Mouse (Mus musculus) spleen, adult 18-20 months (tissue): ENCODE results near the gene Adora3.
"Not testable (repeated sequence)": the region's sequence is repeated elsewhere in the genome, so short reads cannot be mapped to it uniquely, and the experiment has no call there.

Source experiments
- DNase-seq, 2 experiments: peaks; one replicate each; pipeline ENCODE4 v3.0.0; 2022; ENCODE audit warnings: mixed read lengths in 2 of 2

The Adora3 gene

DNA sequence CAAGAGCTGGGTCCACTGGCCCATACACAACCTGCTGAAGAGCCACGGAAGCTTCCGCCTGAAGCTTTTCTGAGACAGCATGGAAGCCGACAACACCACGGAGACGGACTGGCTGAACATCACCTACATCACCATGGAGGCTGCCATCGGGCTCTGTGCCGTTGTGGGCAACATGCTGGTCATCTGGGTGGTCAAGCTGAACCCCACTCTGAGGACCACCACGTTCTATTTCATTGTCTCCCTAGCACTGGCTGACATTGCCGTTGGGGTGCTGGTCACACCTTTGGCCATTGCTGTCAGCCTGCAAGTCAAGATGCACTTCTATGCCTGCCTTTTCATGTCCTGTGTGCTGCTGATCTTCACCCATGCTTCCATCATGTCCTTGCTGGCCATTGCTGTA lies 34.1 kb downstream of the Adora3 start:
- DNase-seq: no peak

DNA sequence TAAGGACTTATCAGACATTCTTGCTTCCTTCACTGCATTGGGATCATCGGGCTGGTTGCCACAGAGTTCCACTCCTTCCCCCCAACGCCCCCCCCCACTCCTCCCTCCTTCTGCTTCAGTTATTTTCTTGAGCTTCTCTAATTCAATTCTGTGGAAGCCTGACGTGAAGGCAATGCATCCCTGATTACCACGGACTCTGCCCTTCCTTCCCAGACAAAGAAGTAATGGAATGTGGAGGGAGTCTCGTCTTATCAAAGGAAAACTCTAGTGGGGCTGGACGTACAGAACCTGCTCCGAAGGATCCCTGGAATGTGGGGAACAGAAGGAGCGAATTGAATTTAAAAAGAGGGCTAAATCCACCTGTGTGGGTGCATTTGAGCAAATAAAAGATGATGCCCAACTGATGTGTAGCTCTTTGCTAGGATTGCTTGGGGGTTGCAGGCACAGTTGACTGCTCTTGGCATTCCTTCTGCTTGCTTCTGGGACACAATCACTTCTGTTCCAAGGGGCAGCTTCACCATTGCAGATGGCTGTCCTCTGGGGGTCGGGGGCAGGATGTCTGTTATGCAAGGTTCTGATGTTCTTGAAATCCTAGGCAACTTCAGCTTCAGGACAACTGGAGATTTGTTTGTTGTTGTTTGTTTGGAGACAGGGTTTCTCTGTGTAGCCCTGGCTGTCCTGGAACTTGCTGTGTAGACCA lies 37.4 kb downstream of the Adora3 start:
- no peak for DNase-seq

DNA sequence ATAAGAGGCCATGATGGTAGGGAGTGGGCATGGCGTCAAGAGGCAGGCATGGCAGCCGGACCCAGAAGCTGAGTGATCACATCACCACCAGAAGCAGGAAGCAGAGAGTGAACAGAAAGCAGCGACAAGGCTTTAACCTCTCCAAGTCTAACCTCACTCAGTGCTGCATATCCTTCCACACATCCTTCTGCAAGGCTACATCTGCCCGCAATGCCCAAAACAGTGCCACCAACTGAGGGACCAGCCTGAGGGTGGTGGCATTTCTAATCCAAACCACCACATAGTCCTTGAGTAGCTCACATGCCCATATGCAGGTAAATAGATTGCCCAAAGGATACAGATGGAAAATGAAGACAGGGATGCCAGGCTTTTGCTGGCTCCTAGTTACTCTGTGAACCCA lies 38.3 kb downstream of the Adora3 start:
- DNase-seq: no peak

DNA sequence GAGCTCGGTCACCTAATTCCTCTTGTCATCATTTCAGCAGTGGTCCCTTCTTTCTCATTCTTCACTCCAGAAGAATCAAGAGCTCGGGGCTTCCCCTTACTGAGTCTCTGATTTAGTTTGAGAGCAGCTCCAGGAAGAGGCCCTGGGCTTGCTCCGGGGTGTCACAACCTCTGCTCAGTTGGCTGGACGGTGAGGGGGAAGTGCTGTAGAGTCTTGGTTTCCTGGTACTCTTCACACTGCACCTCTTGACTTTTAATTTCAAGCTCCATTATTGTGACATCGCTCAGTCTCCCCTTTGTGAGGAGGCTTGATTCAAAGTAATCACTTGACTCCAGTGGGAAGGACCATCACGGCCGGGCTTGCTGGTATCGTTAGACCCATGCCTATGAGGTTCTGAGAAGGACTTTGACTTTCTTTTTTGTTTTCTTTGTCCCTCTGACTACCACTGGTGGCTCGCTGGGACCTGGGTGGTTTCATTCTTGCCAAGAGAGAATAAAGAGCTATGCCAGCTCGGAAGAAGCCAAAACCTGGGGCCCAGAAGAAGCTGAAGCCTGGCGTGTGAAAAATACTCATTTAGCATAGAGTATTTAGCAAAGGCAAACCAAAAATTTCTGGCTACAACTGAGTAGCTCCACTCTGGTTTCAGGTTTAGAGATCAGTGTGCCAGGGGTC lies 40.0 kb downstream of the Adora3 start:
- DNase-seq: peak; percentile 44 to 46

- no peak for DNase-seq
Measured at GRCm38 (mm10) chr3:105912097-105912880, 41.6 kb downstream of the Adora3 start.

- no peak for DNase-seq
Measured at GRCm38 (mm10) chr3:105913839-105914681, 43.4 kb downstream of the Adora3 start.

- no peak for DNase-seq
Measured at GRCm38 (mm10) chr3:105915281-105915680, 44.6 kb downstream of the Adora3 start.

- not testable (repeated sequence) for DNase-seq
Measured at GRCm38 (mm10) chr3:105916455-105916854, 45.8 kb downstream of the Adora3 start.

- no peak for DNase-seq
Measured at GRCm38 (mm10) chr3:105917656-105918354, 47.1 kb downstream of the Adora3 start.

DNA sequence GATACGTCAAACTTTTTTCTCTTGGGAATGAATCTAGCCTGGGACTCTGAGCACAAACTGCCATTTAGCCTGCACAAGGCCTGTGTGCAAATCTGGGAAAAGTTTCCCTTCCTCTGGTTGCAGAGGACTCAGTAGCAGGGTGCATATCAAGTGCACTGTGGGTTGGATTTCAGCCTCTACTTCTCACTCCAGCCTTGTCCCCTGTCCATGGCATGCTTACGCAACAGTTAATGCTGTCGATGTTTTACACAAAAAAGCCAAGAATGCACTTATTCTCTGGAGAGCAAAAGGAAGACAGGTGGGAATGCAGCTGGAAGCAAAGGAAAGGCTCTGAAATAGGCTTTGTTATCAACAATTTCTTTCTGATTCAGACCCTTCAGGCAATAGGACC lies 47.7 kb downstream of the Adora3 start:
- no peak for DNase-seq

DNA sequence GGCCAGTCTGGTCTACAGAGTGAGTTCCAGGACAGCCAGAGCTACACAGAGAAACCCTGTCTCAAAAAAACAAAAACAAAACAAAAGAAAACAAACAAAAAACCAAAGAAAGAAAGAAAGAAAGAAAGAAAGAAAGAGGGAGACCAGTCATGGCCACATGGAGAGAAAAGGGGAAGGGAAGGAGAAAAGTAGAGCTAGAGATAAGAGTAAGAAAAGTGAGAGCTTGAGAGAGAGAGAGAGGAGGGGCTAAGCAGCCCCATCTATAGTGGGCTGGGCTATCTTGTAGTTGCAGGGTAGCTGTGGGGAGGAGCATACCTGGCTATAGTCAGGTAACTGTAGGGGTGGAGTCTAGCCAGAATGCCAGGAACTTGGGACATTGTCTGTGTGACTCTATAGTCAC lies 50.1 kb downstream of the Adora3 start:
- not testable (repeated sequence) for DNase-seq

GRCm38 (mm10) chr3:105921959-105922358 lies 51.3 kb downstream of the Adora3 start:
- DNase-seq: no peak

- no peak for DNase-seq
Measured at GRCm38 (mm10) chr3:105924616-105925015, 54.0 kb downstream of the Adora3 start.

GRCm38 (mm10) chr3:105927561-105928194 lies 57.0 kb downstream of the Adora3 start:
- no peak for DNase-seq

DNA sequence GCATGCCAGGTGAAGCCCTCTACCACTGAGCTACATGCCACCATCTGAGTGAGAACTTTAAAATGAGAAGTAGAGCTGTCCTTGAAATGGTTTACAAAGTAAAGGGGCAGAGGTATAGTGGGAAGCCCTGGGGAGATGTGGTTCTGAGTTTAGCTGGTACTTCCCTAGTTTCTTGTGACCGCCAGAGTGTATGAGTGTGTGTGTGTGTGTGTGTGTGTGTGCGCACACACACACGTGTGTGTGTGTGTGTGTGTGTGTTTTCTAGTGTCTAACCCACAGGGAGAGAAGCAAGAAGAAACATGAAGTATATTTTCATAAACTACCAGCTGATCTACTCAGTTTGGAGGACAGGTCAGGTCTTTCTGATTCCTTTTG lies 57.5 kb downstream of the Adora3 start:
- no peak for DNase-seq

- DNase-seq: no peak
Measured at GRCm38 (mm10) chr3:105928781-105929180, 58.1 kb downstream of the Adora3 start.

- no peak for DNase-seq
Measured at GRCm38 (mm10) chr3:105929821-105930220, 59.2 kb downstream of the Adora3 start.

DNA sequence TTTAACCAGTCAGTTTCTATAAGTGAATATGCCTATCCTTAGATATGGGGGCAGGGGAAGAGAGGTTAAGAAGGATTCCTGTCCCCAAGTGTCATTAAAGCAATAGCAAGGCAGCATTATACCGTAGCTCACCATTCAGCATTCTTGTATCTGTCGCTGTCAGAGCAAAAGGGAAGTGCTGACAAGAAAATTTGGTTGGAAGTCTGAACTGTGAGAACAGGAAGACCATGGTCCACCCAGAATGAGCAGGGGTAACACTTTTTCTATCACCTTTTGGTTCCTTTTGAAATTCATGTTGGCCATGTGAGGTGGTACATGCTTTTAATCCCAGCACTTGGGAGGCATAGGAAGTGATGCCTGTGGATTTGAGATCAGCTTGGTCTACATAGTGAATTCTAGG lies 60.4 kb downstream of the Adora3 start:
- no peak for DNase-seq

DNA sequence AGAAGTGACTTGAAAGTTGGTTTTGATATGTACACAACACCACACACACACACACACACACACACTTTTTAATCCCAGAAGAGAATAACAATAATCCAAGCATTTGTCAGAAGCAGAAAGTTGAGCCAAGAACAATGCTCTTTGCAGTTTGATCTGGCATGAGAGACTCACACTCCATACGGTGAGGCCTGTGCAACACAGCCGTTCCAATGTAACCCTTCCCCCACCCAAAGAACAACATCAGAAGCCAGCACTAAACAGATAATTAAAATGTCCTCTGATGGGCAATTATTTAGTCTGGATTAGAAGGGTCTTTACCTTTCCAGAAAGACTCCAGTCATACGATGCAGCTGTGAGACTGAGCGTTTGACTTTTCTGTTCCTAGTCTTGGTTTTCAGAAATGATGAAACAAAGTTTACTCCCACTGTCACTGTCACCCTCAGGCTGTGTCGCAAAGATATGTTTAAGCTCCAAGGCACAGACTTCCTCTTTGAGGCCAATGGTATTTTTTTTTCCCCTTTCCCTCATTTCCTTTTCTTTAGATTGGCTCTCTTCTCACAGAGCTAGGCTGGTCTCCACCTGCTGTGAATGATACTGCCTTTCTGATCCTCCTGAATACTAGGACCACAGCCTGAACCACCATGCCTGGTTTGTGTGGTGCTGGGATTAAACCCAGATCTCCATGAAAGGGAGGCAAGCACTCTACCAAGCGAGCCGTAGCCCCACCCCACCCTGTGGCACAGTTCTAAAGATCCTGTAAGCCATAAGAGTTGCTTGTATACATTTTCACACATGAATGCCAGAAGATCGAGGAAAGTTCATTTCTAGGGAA lies 61.8 kb downstream of the Adora3 start, which contains the start of gene I830077J02Rik:
TSS of gene I830077J02Rik (minus strand) at position 425 of the 832 bp plus-strand sequence.
- DNase-seq: no peak

DNA sequence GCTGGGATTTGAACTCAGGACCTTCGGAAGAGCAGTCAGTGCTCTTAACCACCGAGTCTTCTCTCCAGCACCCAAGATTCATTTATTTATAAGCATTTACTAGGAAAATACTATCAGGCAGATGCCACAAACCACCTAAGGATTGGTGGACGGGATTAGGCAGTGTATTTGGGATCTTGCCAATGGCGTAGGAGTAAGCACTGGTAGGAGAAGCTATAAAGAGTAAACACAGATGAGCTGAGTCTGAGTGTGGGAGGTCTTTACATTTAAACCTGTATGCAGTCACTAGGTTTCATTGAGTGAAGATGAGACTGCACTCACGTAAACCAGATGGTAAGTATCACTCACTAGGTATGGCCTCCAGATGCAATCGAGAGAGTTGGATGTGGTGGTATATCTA lies 63.3 kb downstream of the Adora3 start:
- DNase-seq: no peak

DNA sequence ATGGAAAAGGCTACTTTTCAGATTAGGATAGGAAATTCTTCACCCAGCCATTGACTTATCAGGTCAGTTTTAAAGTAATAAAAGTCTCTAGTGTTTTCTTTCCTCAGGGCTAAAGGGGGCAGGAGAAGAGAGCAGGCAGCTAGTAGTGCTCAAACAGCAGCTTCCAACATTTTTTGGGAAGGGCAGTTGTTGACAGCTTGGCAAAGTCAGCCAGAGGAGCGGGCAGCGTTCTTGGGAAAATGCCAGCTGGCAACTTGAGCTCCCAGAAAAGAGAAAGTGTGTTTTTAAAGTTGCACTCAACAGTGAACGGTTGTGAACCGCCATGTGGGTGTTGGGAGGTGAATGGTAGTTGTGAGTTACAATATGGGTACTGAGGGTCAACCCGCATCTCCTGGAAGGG lies 64.4 kb downstream of the Adora3 start:
- no peak for DNase-seq
